Mouse (Mus musculus): ENCODE results near the gene Bora. TPM values are rescaled to one million over a fixed set of nuclear protein-coding genes. Genes with fewer than 3 reads are reported as not detected.
"Not testable (repeated sequence)": the region's sequence is repeated elsewhere in the genome, so short reads cannot be mapped to it uniquely, and the experiment has no call there.

Gene Bora
- total RNA-seq (2021) = 10 to 100 TPM; 14.4 to 16.2 TPM
- long read RNA-seq, experiment 1, transcript Bora-201 (12 exons, 2,726 nt) = major isoform, 5 of 7 reads
- long read RNA-seq, experiment 1, partial matches to known transcripts = 0 of 7 reads
- long read RNA-seq, experiment 1, other reads (novel, unspliced or antisense) = 1 of 7 reads
- long read RNA-seq, experiment 2, transcript Bora-201 (12 exons, 2,726 nt) = major isoform, 8 of 17 reads
- long read RNA-seq, experiment 2, partial matches to known transcripts = 2 of 17 reads
- long read RNA-seq, experiment 2, other reads (novel, unspliced or antisense) = 4 of 17 reads

- DNase-seq (ENCODE audit: low spot score in 2 of 2) = peak; percentile 77 to 84
Measured at GRCm38 (mm10) chr14:99046031-99046781, at the start of gene Bora, which contains the start of gene Mzt1. Bora (plus strand) TSS chr14:99046222. Mzt1 (minus strand) TSS chr14:99046134.

- DNase-seq (ENCODE audit: low spot score in 2 of 2) = no peak
Measured at GRCm38 (mm10) chr14:99010224-99010919, 35.6 kb upstream of the Bora start.

GRCm38 (mm10) chr14:99010920-99011313, 35.1 kb upstream of the Bora start:
- DNase-seq (ENCODE audit: low spot score in 2 of 2) = no peak

- no peak for DNase-seq (ENCODE audit: low spot score in 2 of 2)
Measured at GRCm38 (mm10) chr14:99018691-99019090, 27.3 kb upstream of the Bora start.

GRCm38 (mm10) chr14:99019136-99019808, 26.8 kb upstream of the Bora start:
- DNase-seq (ENCODE audit: low spot score in 2 of 2) = no peak

GRCm38 (mm10) chr14:99022346-99023086, 23.5 kb upstream of the Bora start:
- DNase-seq (ENCODE audit: low spot score in 2 of 2) = no peak

GRCm38 (mm10) chr14:99029987-99030386, 16.0 kb upstream of the Bora start:
- DNase-seq (ENCODE audit: low spot score in 2 of 2) = no peak

GRCm38 (mm10) chr14:99031337-99031873, 14.6 kb upstream of the Bora start:
- no peak for DNase-seq (ENCODE audit: low spot score in 2 of 2)

- no peak for DNase-seq (ENCODE audit: low spot score in 2 of 2)
Measured at GRCm38 (mm10) chr14:99032596-99032995, 13.4 kb upstream of the Bora start.

GRCm38 (mm10) chr14:99034851-99035250, 11.2 kb upstream of the Bora start:
- not testable (repeated sequence) for DNase-seq (ENCODE audit: low spot score in 2 of 2)

GRCm38 (mm10) chr14:99036039-99036438, 10.0 kb upstream of the Bora start:
- no peak for DNase-seq (ENCODE audit: low spot score in 2 of 2)

GRCm38 (mm10) chr14:99037703-99038102, 8.3 kb upstream of the Bora start:
- DNase-seq (ENCODE audit: low spot score in 2 of 2) = no peak

GRCm38 (mm10) chr14:99039308-99039707, 6.7 kb upstream of the Bora start:
- not testable (repeated sequence) for DNase-seq (ENCODE audit: low spot score in 2 of 2)

- no peak for DNase-seq (ENCODE audit: low spot score in 2 of 2)
Measured at GRCm38 (mm10) chr14:99041416-99041815, 4.6 kb upstream of the Bora start.

- DNase-seq (ENCODE audit: low spot score in 2 of 2) = no peak
Measured at GRCm38 (mm10) chr14:99043499-99043898, 2.5 kb upstream of the Bora start.

- DNase-seq (ENCODE audit: low spot score in 2 of 2) = no peak
Measured at GRCm38 (mm10) chr14:99044096-99044495, 1.9 kb upstream of the Bora start.

GRCm38 (mm10) chr14:99044718-99045117, 1.3 kb upstream of the Bora start:
- no peak for DNase-seq (ENCODE audit: low spot score in 2 of 2)

GRCm38 (mm10) chr14:99045378-99046030, 518 bp upstream of the Bora start:
- DNase-seq (ENCODE audit: low spot score in 2 of 2) = no peak

GRCm38 (mm10) chr14:99046782-99047181, 760 bp downstream of the Bora start:
- no peak for DNase-seq (ENCODE audit: low spot score in 2 of 2)

Measured in adrenal gland, postnatal 4 days (tissue).